Mouse (Mus musculus) C2C12 (cell line): ENCODE measurements around the gene Zbbx.

Experiments
- CTCF ChIP-seq: IDR thresholded peaks from one replicate; pipeline ENCODE4 v1.5.1; 2011; ENCODE audit not compliant: control insufficient read depth, insufficient read depth, insufficient read length
- FOSL1 ChIP-seq: IDR thresholded peaks from one replicate; pipeline ENCODE4 v1.8.0; 2011; ENCODE audit warnings: mild to moderate bottlenecking, low read length; ENCODE audit not compliant: poor library complexity, insufficient read depth, severe bottlenecking
- MAX ChIP-seq: IDR thresholded peaks from one replicate; pipeline ENCODE4 v1.6.1; 2011; ENCODE audit warnings: mild to moderate bottlenecking, control low read depth
- MYOD1 ChIP-seq: IDR thresholded peaks from one replicate; pipeline ENCODE4 v1.6.1; 2011; ENCODE audit warnings: low read depth; ENCODE audit not compliant: control insufficient read depth, insufficient read length
- MYOG ChIP-seq: IDR thresholded peaks from one replicate; pipeline ENCODE4 v1.6.1; 2011; ENCODE audit not compliant: control insufficient read depth, insufficient read length; ENCODE audit errors: extremely low read depth
- USF1 ChIP-seq: IDR thresholded peaks from one replicate; pipeline ENCODE4 v1.6.1; 2011; ENCODE audit warnings: low read depth, mild to moderate bottlenecking, control low read depth, moderate library complexity

- TF ChIP-seq CTCF (no peak), MYOD1 (no peak), FOSL1 (no peak), USF1 (no peak), MAX (no peak), MYOG (no peak)
These were observed 17.8 kb upstream of the Zbbx start for GRCm38 (mm10) chr3:75182606-75183005.
